Mouse (Mus musculus): Measurements from ENCODE around the gene Zfp618.

Zfp618 gene

GRCm38 (mm10) chr4:63158192-63158591 is 192.8 kb downstream of the Zfp618 start:
- DNase-seq (ENCODE audit: low spot score) = no peak

- peak; percentile 74 for DNase-seq (ENCODE audit: low spot score)
Observed at GRCm38 (mm10) chr4:63158961-63159592, 193.7 kb downstream of the Zfp618 start.

- DNase-seq (ENCODE audit: low spot score) = no peak
Observed at GRCm38 (mm10) chr4:63165636-63166035, 200.3 kb downstream of the Zfp618 start.

GRCm38 (mm10) chr4:63166323-63166722 is 200.9 kb downstream of the Zfp618 start:
- DNase-seq (ENCODE audit: low spot score) = no peak

GRCm38 (mm10) chr4:63170061-63170460 is 204.7 kb downstream of the Zfp618 start:
- DNase-seq (ENCODE audit: low spot score) = no peak

GRCm38 (mm10) chr4:63171122-63171521 is 205.7 kb downstream of the Zfp618 start:
- DNase-seq (ENCODE audit: low spot score) = no peak

GRCm38 (mm10) chr4:63171969-63172685 is 206.8 kb downstream of the Zfp618 start, which contains the start of gene Kif12:
Gene Kif12 (minus strand): TSS chr4:63172131.
- DNase-seq (ENCODE audit: low spot score) = no peak

- DNase-seq (ENCODE audit: low spot score) = peak; percentile 14
Observed at GRCm38 (mm10) chr4:63181556-63181955, 216.2 kb downstream of the Zfp618 start.

GRCm38 (mm10) chr4:63186281-63186870 is 221.0 kb downstream of the Zfp618 start:
- peak; percentile 14 for DNase-seq (ENCODE audit: low spot score)

Data from testis, postnatal 14 days (tissue).